Mouse (Mus musculus) MEL (cell line): ENCODE measurements around the gene Rnf5. TPM values are rescaled to one million over a fixed set of nuclear protein-coding genes. Genes with fewer than 3 reads are reported as not detected.

Experiments
- DNase-seq: peaks from one replicate; pipeline ENCODE4 v3.0.0; 2011; ENCODE audit warnings: low read depth, low spot score
- H3K27ac ChIP-seq: 2 replicates; pipeline ENCODE4 v1.5.1; 2012; ENCODE audit warnings: low read depth, mild to moderate bottlenecking, control low read depth, low read length, moderate library complexity; ENCODE audit not compliant: control insufficient read depth
- H3K27me3 ChIP-seq, 2 experiments: fragments of 150-350 bp in 1 of 2; sonication (generic) in 1 of 2; 2 replicates each; pipeline ENCODE4 v1.6.1; 2012; ENCODE audit warnings: low read length in 2 of 2, mild to moderate bottlenecking in 2 of 2, improper control_type of control experiment in 1 of 2, moderate library complexity in 1 of 2; ENCODE audit not compliant: insufficient read depth in 2 of 2, control insufficient read depth in 1 of 2
- H3K36me3 ChIP-seq, 2 experiments: 2 replicates each; pipeline ENCODE4 v1.6.1; 2012 to 2014; ENCODE audit warnings: low read length in 2 of 2, improper control_type of control experiment in 1 of 2, inconsistent platforms in 1 of 2, mild to moderate bottlenecking in 1 of 2; ENCODE audit not compliant: insufficient read depth in 2 of 2, control insufficient read depth in 1 of 2
- H3K4me1 ChIP-seq, 2 experiments: fragments of 150-350 bp in 1 of 2; sonication (generic) in 1 of 2; 2 replicates each; pipeline ENCODE4 v1.6.1; 2012; ENCODE audit warnings: low read length in 2 of 2, improper control_type of control experiment in 1 of 2, mild to moderate bottlenecking in 1 of 2; ENCODE audit not compliant: insufficient read depth in 2 of 2, control insufficient read depth in 1 of 2
- H3K4me3 ChIP-seq, 2 experiments: fragments of 150-350 bp in 1 of 2; sonication (generic) in 1 of 2; 2 replicates each; pipeline ENCODE4 v1.5.1; 2012; ENCODE audit warnings: low read depth in 2 of 2, low read length in 2 of 2, mild to moderate bottlenecking in 2 of 2, moderate library complexity in 2 of 2, control low read depth in 1 of 2, improper control_type of control experiment in 1 of 2; ENCODE audit not compliant: control insufficient read depth in 1 of 2, insufficient read depth in 1 of 2
- H3K79me2 ChIP-seq: 2 replicates; pipeline ENCODE4 v1.6.1; 2012; ENCODE audit warnings: mild to moderate bottlenecking, low read length, moderate library complexity; ENCODE audit not compliant: control insufficient read depth, poor library complexity, insufficient read depth
- H3K9ac ChIP-seq: 2 replicates; pipeline ENCODE4 v1.6.1; 2012; ENCODE audit warnings: low read depth, mild to moderate bottlenecking, control low read depth, low read length, moderate library complexity; ENCODE audit not compliant: control insufficient read depth, poor library complexity, severe bottlenecking
- H3K9me3 ChIP-seq: fragments of 150-350 bp; sonication (generic); replicated peaks from 2 replicates; pipeline ENCODE4 v1.6.1; 2012; ENCODE audit warnings: mild to moderate bottlenecking, low read length, improper control_type of control experiment, moderate library complexity; ENCODE audit not compliant: insufficient read depth
- CHD1 ChIP-seq: IDR thresholded peaks from 2 replicates; pipeline ENCODE4 v1.6.1; 2012; ENCODE audit warnings: low read depth, mild to moderate bottlenecking, inconsistent platforms, low read length, improper control_type of control experiment
- CTCF ChIP-seq, 3 experiments: IDR thresholded peaks in 2 of 3; conservative IDR thresholded peaks in 1 of 3; 2 replicates each; pipeline ENCODE4 v1.5.1; 2011 to 2012; ENCODE audit warnings: low read length in 3 of 3, low read depth in 2 of 3, mild to moderate bottlenecking in 2 of 3, improper control_type of control experiment in 1 of 3, inconsistent platforms in 1 of 3, mixed read lengths in 1 of 3, moderate library complexity in 1 of 3; ENCODE audit not compliant: control insufficient read depth in 1 of 3, insufficient read depth in 1 of 3, poor library complexity in 1 of 3, severe bottlenecking in 1 of 3
- E2F4 ChIP-seq: IDR thresholded peaks from 2 replicates; pipeline ENCODE4 v1.6.1; 2011; ENCODE audit warnings: low read depth, low read length, improper control_type of control experiment, borderline replicate concordance
- EP300 ChIP-seq, 2 experiments: IDR thresholded peaks; 2 replicates each; pipeline ENCODE4 v1.6.1; 2011; ENCODE audit warnings: improper control_type of control experiment in 2 of 2, low read length in 2 of 2, low read depth in 1 of 2, mild to moderate bottlenecking in 1 of 2
- ETS1 ChIP-seq: IDR thresholded peaks from 2 replicates; pipeline ENCODE4 v1.6.1; 2012; ENCODE audit warnings: low read depth, mild to moderate bottlenecking, inconsistent platforms, low read length, improper control_type of control experiment, moderate library complexity
- GABPA ChIP-seq: IDR thresholded peaks from 2 replicates; pipeline ENCODE4 v1.6.1; 2012; ENCODE audit warnings: low read depth, mild to moderate bottlenecking, inconsistent platforms, low read length, improper control_type of control experiment, moderate library complexity
- GATA1 ChIP-seq: IDR thresholded peaks from 2 replicates; pipeline ENCODE4 v1.6.1; 2011; ENCODE audit warnings: low read depth, low read length, improper control_type of control experiment
- HCFC1 ChIP-seq: IDR thresholded peaks from 2 replicates; pipeline ENCODE4 v1.6.1; 2012; ENCODE audit warnings: low read depth, mild to moderate bottlenecking, inconsistent platforms, low read length, improper control_type of control experiment, moderate library complexity
- JUND ChIP-seq: IDR thresholded peaks from 2 replicates; pipeline ENCODE4 v1.6.1; 2011; ENCODE audit warnings: low read depth, mild to moderate bottlenecking, improper control_type of control experiment, low read length
- KAT2A ChIP-seq: conservative IDR thresholded peaks from 2 replicates; pipeline ENCODE4 v1.6.1; 2012; ENCODE audit warnings: low read depth, low read length, improper control_type of control experiment, inconsistent platforms
- MAFK ChIP-seq: IDR thresholded peaks from 2 replicates; pipeline ENCODE4 v1.6.1; 2011; ENCODE audit warnings: low read depth, mild to moderate bottlenecking, low read length, improper control_type of control experiment, borderline replicate concordance
- MAX ChIP-seq: IDR thresholded peaks from 2 replicates; pipeline ENCODE4 v1.6.1; 2011; ENCODE audit warnings: low read length, improper control_type of control experiment
- MAZ ChIP-seq: IDR thresholded peaks from 2 replicates; pipeline ENCODE4 v1.6.1; 2012; ENCODE audit warnings: low read depth, mild to moderate bottlenecking, inconsistent platforms, low read length, improper control_type of control experiment
- MEF2A ChIP-seq: IDR thresholded peaks from 2 replicates; pipeline ENCODE4 v1.6.1; 2014; ENCODE audit warnings: low read depth, mild to moderate bottlenecking, inconsistent platforms, low read length, improper control_type of control experiment; ENCODE audit not compliant: poor library complexity, insufficient replicate concordance, severe bottlenecking; ENCODE audit errors: extremely low read depth
- MXI1 ChIP-seq: IDR thresholded peaks from 2 replicates; pipeline ENCODE4 v1.6.1; 2011; ENCODE audit warnings: mild to moderate bottlenecking, low read depth, low read length, improper control_type of control experiment
- NELFE ChIP-seq: IDR thresholded peaks from 2 replicates; pipeline ENCODE4 v1.6.1; 2011; ENCODE audit warnings: low read depth, low read length, improper control_type of control experiment
- POLR2A ChIP-seq, 2 experiments: IDR thresholded peaks; 2 replicates each; pipeline ENCODE4 v1.6.1; 2011 to 2012; ENCODE audit warnings: low read length in 2 of 2, mild to moderate bottlenecking in 2 of 2, control low read depth in 1 of 2, improper control_type of control experiment in 1 of 2, low read depth in 1 of 2, moderate library complexity in 1 of 2; ENCODE audit not compliant: control insufficient read depth in 1 of 2, insufficient read depth in 1 of 2, poor library complexity in 1 of 2
- POLR2AphosphoS2 ChIP-seq: IDR thresholded peaks from 2 replicates; pipeline ENCODE4 v1.6.1; 2011; ENCODE audit warnings: low read length, improper control_type of control experiment
- POLR2AphosphoS5 ChIP-seq: IDR thresholded peaks from 2 replicates; pipeline ENCODE4 v1.6.1; 2012; ENCODE audit warnings: low read depth, borderline replicate concordance, mild to moderate bottlenecking, inconsistent platforms, low read length, moderate library complexity, mixed read lengths
- RCOR1 ChIP-seq: IDR thresholded peaks from 2 replicates; pipeline ENCODE4 v1.6.1; 2012; ENCODE audit warnings: low read depth, mild to moderate bottlenecking, inconsistent platforms, low read length, improper control_type of control experiment
- SMC3 ChIP-seq: IDR thresholded peaks from 2 replicates; pipeline ENCODE4 v1.6.1; 2011; ENCODE audit warnings: low read depth, low read length, improper control_type of control experiment
- TAL1 ChIP-seq: IDR thresholded peaks from 2 replicates; pipeline ENCODE4 v1.6.1; 2012; ENCODE audit warnings: mild to moderate bottlenecking, inconsistent platforms, low read length, moderate library complexity, mixed read lengths
- TBP ChIP-seq: IDR thresholded peaks from 2 replicates; pipeline ENCODE4 v1.8.0; 2011; ENCODE audit warnings: low read depth, low read length, improper control_type of control experiment
- USF2 ChIP-seq, 2 experiments: IDR thresholded peaks; 2 replicates each; pipeline ENCODE4 v1.6.1; 2011 to 2012; ENCODE audit warnings: improper control_type of control experiment in 2 of 2, low read length in 2 of 2, borderline replicate concordance in 1 of 2, inconsistent platforms in 1 of 2, low read depth in 1 of 2, mild to moderate bottlenecking in 1 of 2; ENCODE audit not compliant: insufficient read depth in 1 of 2
- ZC3H11A ChIP-seq: IDR thresholded peaks from 2 replicates; pipeline ENCODE4 v1.6.1; 2012; ENCODE audit warnings: low read depth, mild to moderate bottlenecking, inconsistent platforms, low read length, improper control_type of control experiment
- ZMIZ1 ChIP-seq: IDR thresholded peaks from 2 replicates; pipeline ENCODE4 v1.6.1; 2012; ENCODE audit warnings: low read depth, mild to moderate bottlenecking, inconsistent platforms, low read length, improper control_type of control experiment, moderate library complexity
- ZNF384 ChIP-seq: IDR thresholded peaks from 2 replicates; pipeline ENCODE4 v1.6.1; 2012; ENCODE audit warnings: low read depth, mild to moderate bottlenecking, inconsistent platforms, low read length, improper control_type of control experiment
- polyA plus RNA-seq, 2 experiments: library from polyadenylated mRNA; stranded (reverse) in 1 of 2; unstranded in 1 of 2; fragments of >175 nt in 1 of 2; fragments of >200 nt in 1 of 2; gene quantifications; 2 replicates each; pipeline versions ENCODE4 v1.2.1 to v1.2.4; 2012; ENCODE audit warnings: low replicate concordance in 2 of 2, low read depth in 1 of 2; ENCODE audit not compliant: insufficient read length in 2 of 2, insufficient read depth in 1 of 2, missing spikeins in 1 of 2
- total RNA-seq: library from RNA; depleted of rRNA; stranded (reverse); fragments of 300-350 nt; gene quantifications from 2 replicates; pipeline ENCODE4 v1.2.3, GENCODE M21; 2012

Gene Rnf5
- total and polyA plus RNA-seq, 3 experiments = 24.8 to 85.1 TPM; not detected in 1

DNA sequence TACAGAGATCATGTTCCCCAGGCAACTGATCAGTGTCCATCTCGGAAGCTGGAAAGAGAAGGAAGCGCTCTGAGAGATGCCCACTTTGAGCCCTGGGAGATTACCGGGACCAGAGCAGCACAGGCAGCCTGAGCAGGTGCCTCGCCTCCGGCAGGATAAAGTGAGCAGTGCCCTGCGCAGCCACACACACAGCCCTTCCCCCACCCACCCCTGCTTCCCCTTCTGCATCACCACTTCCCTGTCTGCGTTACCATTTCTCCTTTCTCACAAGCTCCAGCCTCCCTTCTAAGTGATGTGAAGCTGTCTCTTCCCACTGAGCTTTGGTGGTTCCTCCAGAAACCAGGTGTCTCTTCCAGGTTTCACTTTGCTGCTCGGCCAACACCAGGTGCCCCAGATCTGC is 42.3 kb downstream of the Rnf5 start (continued):
- no peak for TF ChIP-seq CTCF (IDR thresholded peaks at IDR 0.05 in 2 of 3, conservative IDR thresholded peaks at IDR 0.05 in 1 of 3; ENCODE audit: control insufficient read depth in 1 of 3, insufficient read depth in 1 of 3, low read depth in 2 of 3, low read length in 3 of 3, poor library complexity in 1 of 3, severe bottlenecking in 1 of 3)
- TF ChIP-seq RCOR1 = no peak; the same call in 1 of the 2 replicates

DNA sequence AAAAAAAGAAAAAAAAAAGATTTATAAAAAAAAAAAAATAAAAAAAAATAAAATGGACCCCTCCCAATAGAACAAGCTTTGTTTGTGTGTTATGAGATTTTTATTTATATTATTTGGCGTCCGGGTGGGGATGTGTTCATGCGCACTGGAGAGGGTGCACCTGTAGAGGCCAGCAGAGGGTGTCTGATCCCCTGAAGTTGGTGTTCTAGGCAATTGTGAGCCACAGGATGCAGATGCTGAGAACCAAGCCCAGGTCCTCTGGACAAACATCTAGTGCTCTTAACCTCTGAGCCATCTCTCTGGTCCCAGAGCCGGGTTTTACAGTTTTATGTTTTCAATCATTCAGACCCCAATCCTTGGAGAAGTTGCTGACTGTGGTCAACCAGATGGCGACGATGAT is 43.1 kb downstream of the Rnf5 start:
- H3K27ac ChIP-seq = peak overlapping the region; percentile 77
- H3K9me3 ChIP-seq = no peaks in the 10 kb centered on the region
- DNase-seq = peak; percentile 76
- peak overlapping the region; percentile 10 to 31 for H3K4me3 ChIP-seq
- H3K79me2 ChIP-seq = no peaks in the 10 kb centered on the region
- peaks cover 7 to 18% of the 10 kb centered on the region in 2 experiments for H3K4me1 ChIP-seq
- peaks cover 0 to 10% of the 10 kb centered on the region in 2 experiments; a peak in 2 of 4 replicates for H3K36me3 ChIP-seq
- TF ChIP-seq POLR2A (IDR thresholded peaks at IDR 0.05; ENCODE audit: control insufficient read depth in 1 of 2, insufficient read depth in 1 of 2, low read depth in 1 of 2, low read length in 2 of 2, poor library complexity in 1 of 2) (peak in 1 of 2 experiments; percentile 39; a peak in 1 of 4 replicates), CTCF (IDR thresholded peaks at IDR 0.05 in 2 of 3, conservative IDR thresholded peaks at IDR 0.05 in 1 of 3; ENCODE audit: control insufficient read depth in 1 of 3, insufficient read depth in 1 of 3, low read depth in 2 of 3, low read length in 3 of 3, poor library complexity in 1 of 3, severe bottlenecking in 1 of 3) (peak; percentile 3 to 12 (median 11); a peak in 1 of 6 replicates), HCFC1 (no peak), EP300 (IDR thresholded peaks at IDR 0.05; ENCODE audit: low read depth in 1 of 2, low read length in 2 of 2) (peak in 1 of 2 experiments; percentile 25; a peak in 1 of 4 replicates)
- H3K27me3 ChIP-seq = no peaks in the 10 kb centered on the region
- peak overlapping the region; percentile 32 for H3K9ac ChIP-seq

- Histone ChIP-seq H3K9me3 (no peaks in the 10 kb centered on the region), H3K27me3 (no peaks in the 10 kb centered on the region), H3K4me1 (peaks cover 7 to 18% of the 10 kb centered on the region in 2 experiments), H3K4me3 (peak overlapping the region in 1 of 2 experiments; percentile 56; a peak in 2 of 4 replicates), H3K79me2 (no peaks in the 10 kb centered on the region), H3K36me3 (peaks cover 0 to 10% of the 10 kb centered on the region in 2 experiments; a peak in 2 of 4 replicates), H3K9ac (peak overlapping the region; percentile 32), H3K27ac (peak overlapping the region; percentile 35)
- DNase-seq = peak; percentile 77
- no peak for TF ChIP-seq MAZ
- no peak for TF ChIP-seq MAFK
- TF ChIP-seq EP300 (IDR thresholded peaks at IDR 0.05; ENCODE audit: low read depth in 1 of 2, low read length in 2 of 2) = no peak
- no peak for TF ChIP-seq TAL1
- TF ChIP-seq TBP = 0 out of 2 replicates have a peak, but pooled peaks have one; percentile 52
- no peak for TF ChIP-seq ZC3H11A
- TF ChIP-seq POLR2AphosphoS2 = no peak
- TF ChIP-seq E2F4 = no peak
- peak in 1 of 2 experiments; percentile 55; a peak in 1 of 4 replicates for TF ChIP-seq POLR2A (IDR thresholded peaks at IDR 0.05; ENCODE audit: control insufficient read depth in 1 of 2, insufficient read depth in 1 of 2, low read depth in 1 of 2, low read length in 2 of 2, poor library complexity in 1 of 2)
- no peak for TF ChIP-seq GATA1
- no peak for TF ChIP-seq RCOR1
- TF ChIP-seq USF2 (IDR thresholded peaks at IDR 0.05; ENCODE audit: borderline replicate concordance in 1 of 2, insufficient read depth in 1 of 2, low read depth in 1 of 2, low read length in 2 of 2) = no peak
- 0 out of 2 replicates have a peak, but pooled peaks have one; percentile 15 for TF ChIP-seq MAX
- TF ChIP-seq ETS1 = no peak
- TF ChIP-seq ZNF384 = no peak
- peak; percentile 19; the same call in 1 of the 2 replicates for TF ChIP-seq MXI1
- no peak for TF ChIP-seq KAT2A
- no peak for TF ChIP-seq JUND
- no peak for TF ChIP-seq CHD1
- TF ChIP-seq MEF2A = no peak
- no peak for TF ChIP-seq POLR2AphosphoS5
- TF ChIP-seq GABPA = no peak
- 0 out of 2 replicates have a peak, but pooled peaks have one; percentile 35 for TF ChIP-seq ZMIZ1
- peak; percentile 32; the same call in 1 of the 2 replicates for TF ChIP-seq SMC3
- TF ChIP-seq NELFE = no peak; the same call in 1 of the 2 replicates
Measured at GRCm38 (mm10) chr17:34559895-34560294, 43.6 kb downstream of the Rnf5 start.
